32 mouse cellular contexts compared by ENCODE assay signal in genomic region chr1:85988351-85988750, GRCm38 (mm10). TPM values are rescaled to one million over a fixed set of nuclear protein-coding genes. Genes with fewer than 3 reads are reported as not detected.
DNase-seq lines count a peak whose midpoint lies in the region; ATAC-seq and TF ChIP-seq lines count a peak whose summit lies in the region.
"Had no signal": no experiment of that assay in that cellular context is flagged by ENCODE, and none has a peak within 500 bp of the region (broad histone marks: within the 10 kb centered on the region; RNA-seq: fewer than 3 reads in every experiment).

No protein-coding gene starts in this region.

- H3K4me1 ChIP-seq in lung, adult 2 months (ENCODE audit: control insufficient read depth, insufficient read depth, low read length), result no peaks in the 10 kb centered on the region
- no peaks in the 10 kb centered on the region for H3K4me1 ChIP-seq in cerebellum, adult 2 months (ENCODE audit: control insufficient read depth, insufficient read depth, low read length)
- H3K4me1 ChIP-seq: hindbrain, embryonic 13.5 days; limb, embryonic 10.5 days; stomach, embryonic 15.5 days had no signal

- no peak for TF ChIP-seq POLR2A in lung, adult 2 months (IDR thresholded peaks at IDR 0.05; ENCODE audit: borderline replicate concordance, extremely low read depth, low read depth, low read length)
- TF ChIP-seq POLR2A in cerebellum, adult 2 months (IDR thresholded peaks at IDR 0.05; ENCODE audit: borderline replicate concordance, insufficient read depth, low read length), result no peak

- no peak overlapping the region for H3K27ac ChIP-seq in cerebellum, adult 2 months (ENCODE audit: insufficient read depth, low read length)
- H3K27ac ChIP-seq: forebrain, embryonic 10.5 days; heart, adult 2 months; hindbrain, embryonic 13.5 days; kidney, postnatal 0 days; limb, embryonic 10.5 days; macrophage; stomach, embryonic 15.5 days had no signal

- peak; percentile 79 for ATAC-seq in common myeloid progenitor, adult 5-6 weeks (replicated peaks; ENCODE audit: low read depth, poor library complexity, severe bottlenecking)
- ATAC-seq in monocyte, adult 5-6 weeks (replicated peaks; ENCODE audit: insufficient number of reproducible peaks, low FRiP score, low TSS enrichment, poor library complexity, severe bottlenecking), result peak; percentile 76
- ATAC-seq: forebrain, postnatal 0 days; inflammation-experienced regulatory T-cells, adult 6 months had no signal

- H3K27me3 ChIP-seq in cerebellum, adult 2 months (ENCODE audit: control insufficient read depth, insufficient read depth, low read length), result no peaks in the 10 kb centered on the region
- H3K27me3 ChIP-seq: hindbrain, embryonic 13.5 days; stomach, embryonic 15.5 days had no signal

- DNase-seq in lung, postnatal 36 days, result peak; percentile 41
- DNase-seq in lung, adult 2 months, result no peak
- DNase-seq in right cerebral cortex, adult 2 months (ENCODE audit: low spot score in 2 of 2), result no peak
- no peak for DNase-seq in cerebellum, adult 2 months
- DNase-seq in urinary bladder, adult 18-20 months (ENCODE audit: low spot score in 2 of 2), result no peak
- DNase-seq: adrenal gland, postnatal 14 days; cerebellum, adult 9-11 months; forebrain, postnatal 0 days; gastrocnemius, postnatal 25 days; heart, adult 2 months; kidney, adult 18-20 months; layer of hippocampus, adult 9-11 months; right cerebral cortex, postnatal 14 days; spleen, adult 18-20 months; thymus, adult 18-20 months; thymus, postnatal 36 days had no signal

- no peak overlapping the region for H3K4me3 ChIP-seq in lung, adult 2 months (replicated peaks; ENCODE audit: extremely low read depth, low read depth, low read length)
- H3K4me3 ChIP-seq in cerebellum, adult 2 months (replicated peaks; ENCODE audit: insufficient read depth, low read depth, low read length), result no peak overlapping the region
- H3K4me3 ChIP-seq: forebrain, embryonic 10.5 days; heart, adult 2 months; hindbrain, embryonic 13.5 days; limb, embryonic 10.5 days; stomach, embryonic 15.5 days had no signal

- WGBS in lung, adult 2 months, result 66% methylated on average over 4 of the region's 4 CpGs
- 83% methylated on average over 4 of the region's 4 CpGs for WGBS in cerebellum, adult 2 months

- no peak for TF ChIP-seq CTCF in lung, adult 2 months (IDR thresholded peaks at IDR 0.05; ENCODE audit: insufficient read depth, low read length)
- no peak for TF ChIP-seq CTCF in cerebellum, adult 2 months (IDR thresholded peaks at IDR 0.05; ENCODE audit: borderline replicate concordance, insufficient read depth, low read depth, low read length)

RNA-seq across cellular contexts. Expression of gene Gpr55, which starts 27.5 kb away (rescaled TPM):
- polyA plus RNA-seq in lung, adult 2 months (2012; rRNA removed), result 0.49 and 0.58 TPM in 2 replicates
- total RNA-seq in common myeloid progenitor, adult 5-6 weeks (2017), result not detected in 2 replicates
- total RNA-seq in monocyte, adult 5-6 weeks (2017), result 2.2 to 4.9 TPM (median 4.7 TPM) in 3 replicates
- 0.03 TPM in 2 replicates for polyA plus RNA-seq in cerebellum, adult 2 months (2012; rRNA removed)
- total RNA-seq: gastrocnemius, postnatal 25 days; heart, adult 2 months; heart, postnatal 25 days had no signal
- polyA plus RNA-seq: embryonic facial prominence, embryonic 11.5 days; forebrain, embryonic 10.5 days; heart, adult 2 months; limb, embryonic 10.5 days; midbrain, embryonic 11.5 days had no signal

RNA-seq across cellular contexts. Expression of gene Spata3, which starts 28.3 kb away (rescaled TPM):
- 0.21 TPM in 1 of 2 replicates, not detected in the other for polyA plus RNA-seq in lung, adult 2 months (2012; rRNA removed)
- not detected in 2 replicates for total RNA-seq in common myeloid progenitor, adult 5-6 weeks (2017)
- not detected in 3 replicates for total RNA-seq in monocyte, adult 5-6 weeks (2017)
- 0.95 and 1.0 TPM in 2 replicates for polyA plus RNA-seq in cerebellum, adult 2 months (2012; rRNA removed)
- total RNA-seq: adrenal gland, postnatal 14 days; forebrain, postnatal 0 days; gastrocnemius, postnatal 25 days; heart, adult 2 months; heart, postnatal 25 days; liver, adult 2 months; midbrain, postnatal 0 days had no signal
- polyA plus RNA-seq: embryonic facial prominence, embryonic 11.5 days; forebrain, embryonic 10.5 days; heart, embryonic 14.5 days; large intestine, adult 2 months; limb, embryonic 10.5 days; liver, adult 2 months; macrophage; midbrain, embryonic 11.5 days; stomach, embryonic 15.5 days had no signal

RNA-seq across cellular contexts. Expression of gene 2810459M11Rik, which starts 57.3 kb away (rescaled TPM):
- 0.63 and 0.83 TPM in 2 replicates for polyA plus RNA-seq in lung, adult 2 months (2012; rRNA removed)
- 0.23 TPM in 1 of 2 replicates, not detected in the other for total RNA-seq in common myeloid progenitor, adult 5-6 weeks (2017)
- total RNA-seq in monocyte, adult 5-6 weeks (2017), result 0.21 TPM in 1 of 3 replicates, not detected in the others
- polyA plus RNA-seq in cerebellum, adult 2 months (2012; rRNA removed), result 6.0 and 6.9 TPM in 2 replicates
- total RNA-seq: gastrocnemius, postnatal 25 days; heart, adult 2 months; heart, postnatal 25 days had no signal
- polyA plus RNA-seq: inflammation-experienced regulatory T-cells, adult 6 months; macrophage had no signal
